Mouse (Mus musculus) C2C12 (cell line): Measurements from ENCODE around the gene Ly6f.

Experiments
- CEBPB ChIP-seq: IDR thresholded peaks from one replicate; pipeline ENCODE4 v1.6.1; 2011; ENCODE audit warnings: low read depth, mild to moderate bottlenecking, control low read depth, moderate library complexity
- CTCF ChIP-seq: IDR thresholded peaks from one replicate; pipeline ENCODE4 v1.5.1; 2011; ENCODE audit not compliant: control insufficient read depth, insufficient read depth, insufficient read length
- MYOG ChIP-seq: IDR thresholded peaks from one replicate; pipeline ENCODE4 v1.6.1; 2011; ENCODE audit not compliant: control insufficient read depth, insufficient read length; ENCODE audit errors: extremely low read depth

- TF ChIP-seq CTCF: no peak
- no peak for TF ChIP-seq MYOG
- no peak for TF ChIP-seq CEBPB
Measured at GRCm38 (mm10) chr15:75268916-75269829, 952 bp downstream of the Ly6f start.
